Mouse (Mus musculus) neural tube, embryonic 14.5 days (tissue): ENCODE data around the gene 9130230L23Rik. TPM values are rescaled to one million over a fixed set of nuclear protein-coding genes. Genes with fewer than 3 reads are reported as not detected.

Experiments used
- ATAC-seq: fragments of 200-750 bp; cut with Nextera tagmentation; 2 replicates; pipeline ENCODE4 v1.8.0; 2017; ENCODE audit warnings: low read depth, mild to moderate bottlenecking, moderate TSS enrichment, moderate library complexity
- H3K27ac ChIP-seq: fragments of 300-500 bp; sonication (generic); 2 replicates; pipeline ENCODE4 v1.5.1; 2014; ENCODE audit warnings: low read depth, mild to moderate bottlenecking, control low read depth, low read length, moderate library complexity, mixed read lengths
- H3K27me3 ChIP-seq: fragments of 300-500 bp; sonication (generic); 2 replicates; pipeline ENCODE4 v1.6.1; 2014; ENCODE audit warnings: low read length; ENCODE audit not compliant: control insufficient read depth, insufficient read depth
- H3K36me3 ChIP-seq: fragments of 300-500 bp; sonication (generic); 2 replicates; pipeline ENCODE4 v1.6.1; 2014; ENCODE audit warnings: low read length, mixed read lengths; ENCODE audit not compliant: control insufficient read depth, insufficient read depth
- H3K4me1 ChIP-seq: fragments of 300-500 bp; sonication (generic); 2 replicates; pipeline ENCODE4 v1.6.1; 2014; ENCODE audit warnings: low read length; ENCODE audit not compliant: control insufficient read depth, insufficient read depth
- H3K4me2 ChIP-seq: fragments of 300-500 bp; sonication (generic); 2 replicates; pipeline ENCODE4 v1.6.1; 2014; ENCODE audit warnings: mild to moderate bottlenecking, low read depth, low read length, control low read depth
- H3K4me3 ChIP-seq: fragments of 300-500 bp; sonication (generic); 2 replicates; pipeline ENCODE4 v1.5.1; 2014; ENCODE audit warnings: low read depth, low read length, control low read depth, mixed read lengths
- H3K9ac ChIP-seq: fragments of 300-500 bp; sonication (generic); replicated peaks from 2 replicates; pipeline ENCODE4 v1.6.1; 2014; ENCODE audit warnings: low read depth, mild to moderate bottlenecking, control low read depth, low read length, mixed read lengths
- H3K9me3 ChIP-seq: fragments of 300-500 bp; sonication (generic); 2 replicates; pipeline ENCODE4 v1.6.1; 2016; ENCODE audit warnings: low read length; ENCODE audit not compliant: control insufficient read depth
- WGBS: fragments of 180-500 bp; shearing (Covaris S2); extraction: QIAGEN DNeasy Blood & Tissue Kit; methylation state at CpG from one replicate; pipeline ENCODE4 v1.1.7; 2014; 5-methylcytosine and 5-hydroxymethylcytosine counted together
- polyA plus RNA-seq: library from polyadenylated mRNA; unstranded; fragments of >200 nt; fragmentation: Nextera tagmentation; extraction: Ambion mirVana; gene quantifications from 2 replicates; pipeline ENCODE4 v1.2.1, GENCODE M21; 2014

The 9130230L23Rik gene
- polyA plus RNA-seq, 1 experiment from 2014 or later = not detected

DNA sequence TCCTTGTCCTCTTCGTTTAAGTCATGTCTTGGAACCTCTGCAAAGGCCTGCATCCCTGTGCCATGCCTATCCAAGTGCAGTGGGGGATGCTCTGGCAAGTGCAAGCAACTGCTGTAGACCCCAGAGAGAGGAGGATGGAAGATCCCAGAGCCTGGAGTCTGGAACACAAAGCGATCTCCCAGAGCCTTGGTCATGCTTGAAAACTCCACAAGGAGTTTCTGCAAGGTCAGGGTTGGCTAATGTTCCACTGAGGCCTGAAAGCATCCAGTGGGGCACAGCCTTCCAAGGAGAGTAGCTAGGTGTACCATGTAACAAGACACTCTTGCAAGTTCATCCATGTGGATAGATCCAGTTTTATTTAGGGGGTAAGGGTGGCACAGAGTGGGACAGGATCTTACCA lies 10.4 kb upstream of the 9130230L23Rik start:
- H3K4me1 ChIP-seq = no peaks in the 10 kb centered on the region
- WGBS = 87% methylated on average over 2 of the region's 2 CpGs

DNA sequence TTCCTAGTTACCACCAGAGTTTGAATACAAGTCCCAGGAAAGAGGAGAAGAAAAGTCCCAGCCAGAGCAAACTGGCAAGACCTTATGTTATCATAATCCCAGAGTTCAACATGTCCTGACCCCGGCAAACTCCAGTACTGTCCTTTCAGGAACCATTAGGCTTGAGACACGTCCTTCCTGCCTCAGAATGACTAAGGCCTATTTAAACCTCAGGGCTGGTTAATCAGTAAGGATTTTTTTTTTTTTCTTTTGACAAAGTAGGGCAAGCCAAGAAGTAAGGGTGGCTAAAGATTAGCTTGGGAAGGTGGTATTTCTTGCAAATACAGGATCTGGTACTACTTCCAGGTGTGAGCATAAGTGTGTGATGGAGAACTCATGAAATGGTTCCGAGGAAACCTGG lies 9.9 kb upstream of the 9130230L23Rik start:
- no peak overlapping the region for H3K4me3 ChIP-seq
- no peak overlapping the region for H3K4me2 ChIP-seq

More for the DNA sequence above, 10.4 kb upstream of the 9130230L23Rik start:
- H3K27me3 ChIP-seq = no peaks in the 10 kb centered on the region
- H3K4me3 ChIP-seq = no peak overlapping the region
- H3K9me3 ChIP-seq = no peaks in the 10 kb centered on the region
- H3K9ac ChIP-seq = no peak overlapping the region
- no peak overlapping the region for H3K27ac ChIP-seq
- ATAC-seq = no peak
- H3K4me2 ChIP-seq = no peak overlapping the region
- H3K36me3 ChIP-seq = no peaks in the 10 kb centered on the region

GRCm38 (mm10) chr5:66008245-66008967 lies 4.3 kb upstream of the 9130230L23Rik start:
- Histone ChIP-seq H3K4me2 (no peak overlapping the region), H3K4me1 (no peaks in the 10 kb centered on the region), H3K9me3 (no peaks in the 10 kb centered on the region), H3K36me3 (no peaks in the 10 kb centered on the region), H3K4me3 (no peak overlapping the region), H3K27me3 (no peaks in the 10 kb centered on the region), H3K27ac (no peak overlapping the region), H3K9ac (no peak overlapping the region)
- no peak for ATAC-seq
- 91% methylated on average over 15 of the region's 15 CpGs for WGBS

More for the DNA sequence above, 9.9 kb upstream of the 9130230L23Rik start:
- Histone ChIP-seq H3K9me3 (no peaks in the 10 kb centered on the region), H3K4me1 (no peaks in the 10 kb centered on the region), H3K27me3 (no peaks in the 10 kb centered on the region), H3K36me3 (no peaks in the 10 kb centered on the region), H3K27ac (no peak overlapping the region), H3K9ac (no peak overlapping the region)
- WGBS = 82% methylated on average over 3 of the region's 3 CpGs
- ATAC-seq = no peak

- Histone ChIP-seq H3K36me3 (no peaks in the 10 kb centered on the region), H3K4me2 (no peak overlapping the region), H3K27ac (no peak overlapping the region), H3K4me1 (no peaks in the 10 kb centered on the region), H3K9me3 (no peaks in the 10 kb centered on the region), H3K4me3 (no peak overlapping the region), H3K9ac (no peak overlapping the region), H3K27me3 (no peaks in the 10 kb centered on the region)
- 52% methylated on average over 16 of the region's 16 CpGs for WGBS
- no peak for ATAC-seq
These were observed 1.1 kb upstream of the 9130230L23Rik start for GRCm38 (mm10) chr5:66005041-66005678.

DNA sequence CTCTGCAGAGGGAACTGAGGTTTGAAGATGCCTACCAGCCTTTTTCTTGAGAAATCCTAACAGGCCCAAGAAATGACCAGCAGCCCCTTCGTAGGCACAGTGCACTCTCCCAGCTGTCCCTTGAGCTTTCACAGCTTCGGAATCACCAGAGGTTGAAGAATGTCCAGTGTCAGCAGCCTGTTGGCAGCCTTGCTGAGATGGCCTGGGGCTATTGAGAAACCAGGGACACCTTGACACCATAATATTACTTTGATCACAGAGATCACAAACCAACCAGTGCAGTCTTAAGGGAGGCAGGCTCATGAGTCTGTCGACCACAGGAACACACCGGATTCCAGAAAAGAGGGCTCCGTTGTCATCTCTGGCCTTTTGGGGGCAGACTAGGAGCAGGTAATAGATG lies 2.9 kb downstream of the 9130230L23Rik start:
- Histone ChIP-seq H3K9me3 (no peaks in the 10 kb centered on the region), H3K4me1 (no peaks in the 10 kb centered on the region), H3K4me2 (no peak overlapping the region), H3K27me3 (no peaks in the 10 kb centered on the region), H3K27ac (no peak overlapping the region), H3K4me3 (no peak overlapping the region), H3K9ac (no peak overlapping the region), H3K36me3 (no peaks in the 10 kb centered on the region)
- no peak for ATAC-seq
- 79% methylated on average over 5 of the region's 5 CpGs for WGBS

DNA sequence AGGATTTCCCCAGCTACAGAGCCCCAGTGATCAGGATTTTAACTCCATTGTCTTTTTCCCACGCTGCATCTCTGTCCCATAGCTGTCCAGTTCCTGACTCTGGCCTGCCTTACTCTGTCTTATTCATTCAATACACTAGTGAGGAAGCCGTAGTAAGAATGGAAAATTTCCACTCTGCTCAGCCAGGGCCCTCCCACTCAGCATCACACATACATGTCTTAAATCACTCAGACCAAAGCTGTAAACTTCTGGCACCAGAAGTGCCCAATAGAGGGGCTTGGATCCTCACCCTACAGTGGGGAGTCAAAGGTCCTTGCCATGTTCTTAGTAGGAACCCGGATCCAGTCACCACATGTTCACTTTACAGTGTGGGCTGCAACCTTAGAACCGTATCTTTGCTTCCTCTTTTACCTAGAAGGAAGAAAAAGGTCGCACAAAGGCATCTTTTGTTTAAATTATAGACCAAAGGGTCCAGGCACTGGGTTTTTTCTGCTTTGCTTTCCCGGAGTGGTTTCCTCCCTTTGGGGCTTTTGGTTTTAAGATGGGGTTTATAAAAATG lies 3.4 kb downstream of the 9130230L23Rik start:
- Histone ChIP-seq H3K4me1 (no peaks in the 10 kb centered on the region), H3K27ac (no peak overlapping the region), H3K9me3 (no peaks in the 10 kb centered on the region), H3K4me3 (no peak overlapping the region), H3K4me2 (no peak overlapping the region), H3K27me3 (no peaks in the 10 kb centered on the region), H3K9ac (no peak overlapping the region), H3K36me3 (no peaks in the 10 kb centered on the region)
- 65% methylated on average over 6 of the region's 6 CpGs for WGBS
- no peak for ATAC-seq

- no peak for ATAC-seq
- 88% methylated on average over 7 of the region's 7 CpGs for WGBS
- H3K27me3 ChIP-seq = no peaks in the 10 kb centered on the region
These were observed 4.0 kb downstream of the 9130230L23Rik start for GRCm38 (mm10) chr5:66000074-66000473.

DNA sequence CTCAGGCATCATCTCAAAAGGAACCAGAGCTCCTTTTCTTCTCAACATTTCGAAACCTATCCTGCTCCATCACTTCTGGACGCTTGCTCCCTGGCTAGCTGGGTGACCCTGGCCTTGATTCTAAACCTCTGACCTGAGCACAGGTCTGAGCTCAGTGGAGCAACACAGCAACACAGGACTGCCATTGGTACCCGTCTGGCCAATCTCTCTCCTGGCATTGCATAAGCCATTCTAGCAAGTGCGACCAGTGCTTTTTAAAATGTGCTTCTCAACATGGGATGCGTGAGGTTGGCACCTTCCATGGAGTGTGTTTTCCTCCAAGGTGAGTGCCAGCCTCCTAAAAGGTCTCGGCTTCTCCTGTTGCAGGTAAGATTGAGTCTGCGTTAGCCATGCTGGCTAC lies 5.0 kb downstream of the 9130230L23Rik start:
- no peak overlapping the region for H3K9ac ChIP-seq
- WGBS = 93% methylated on average over 7 of the region's 7 CpGs
- no peaks in the 10 kb centered on the region for H3K36me3 ChIP-seq
- H3K27me3 ChIP-seq = no peaks in the 10 kb centered on the region
- no peak overlapping the region for H3K27ac ChIP-seq
- H3K4me3 ChIP-seq = no peak overlapping the region
- ATAC-seq = no peak
- no peaks in the 10 kb centered on the region for H3K4me1 ChIP-seq
- H3K4me2 ChIP-seq = no peak overlapping the region
- H3K9me3 ChIP-seq = no peaks in the 10 kb centered on the region

More at GRCm38 (mm10) chr5:66000074-66000473, 4.0 kb downstream of the 9130230L23Rik start:
- Histone ChIP-seq H3K27ac (no peak overlapping the region), H3K9ac (no peak overlapping the region), H3K4me2 (no peak overlapping the region), H3K4me3 (no peak overlapping the region), H3K4me1 (no peaks in the 10 kb centered on the region), H3K36me3 (no peaks in the 10 kb centered on the region), H3K9me3 (no peaks in the 10 kb centered on the region)

GRCm38 (mm10) chr5:65997813-65998212 lies 6.3 kb downstream of the 9130230L23Rik start:
- ATAC-seq = no peak
- no peak overlapping the region for H3K9ac ChIP-seq
- no peaks in the 10 kb centered on the region for H3K4me1 ChIP-seq
- H3K27me3 ChIP-seq = no peaks in the 10 kb centered on the region
- no peak overlapping the region for H3K27ac ChIP-seq
- no peak overlapping the region for H3K4me2 ChIP-seq
- no peak overlapping the region for H3K4me3 ChIP-seq
- H3K36me3 ChIP-seq = no peaks in the 10 kb centered on the region
- H3K9me3 ChIP-seq = no peaks in the 10 kb centered on the region
